Mouse (Mus musculus) E14TG2a.4 (cell line): Measurements from ENCODE around the gene Mical3.

Experiments
- CTCF ChIP-seq: conservative IDR thresholded peaks from 2 replicates; pipeline ENCODE4 v1.5.1; 2014; ENCODE audit warnings: low read length
- NANOG ChIP-seq: IDR thresholded peaks from 2 replicates; pipeline ENCODE4 v1.6.1; 2014; ENCODE audit warnings: borderline replicate concordance, low read length, mixed read lengths
- POU5F1 ChIP-seq: IDR thresholded peaks from 2 replicates; pipeline ENCODE4 v1.6.1; 2014; ENCODE audit warnings: low read length, borderline replicate concordance

DNA sequence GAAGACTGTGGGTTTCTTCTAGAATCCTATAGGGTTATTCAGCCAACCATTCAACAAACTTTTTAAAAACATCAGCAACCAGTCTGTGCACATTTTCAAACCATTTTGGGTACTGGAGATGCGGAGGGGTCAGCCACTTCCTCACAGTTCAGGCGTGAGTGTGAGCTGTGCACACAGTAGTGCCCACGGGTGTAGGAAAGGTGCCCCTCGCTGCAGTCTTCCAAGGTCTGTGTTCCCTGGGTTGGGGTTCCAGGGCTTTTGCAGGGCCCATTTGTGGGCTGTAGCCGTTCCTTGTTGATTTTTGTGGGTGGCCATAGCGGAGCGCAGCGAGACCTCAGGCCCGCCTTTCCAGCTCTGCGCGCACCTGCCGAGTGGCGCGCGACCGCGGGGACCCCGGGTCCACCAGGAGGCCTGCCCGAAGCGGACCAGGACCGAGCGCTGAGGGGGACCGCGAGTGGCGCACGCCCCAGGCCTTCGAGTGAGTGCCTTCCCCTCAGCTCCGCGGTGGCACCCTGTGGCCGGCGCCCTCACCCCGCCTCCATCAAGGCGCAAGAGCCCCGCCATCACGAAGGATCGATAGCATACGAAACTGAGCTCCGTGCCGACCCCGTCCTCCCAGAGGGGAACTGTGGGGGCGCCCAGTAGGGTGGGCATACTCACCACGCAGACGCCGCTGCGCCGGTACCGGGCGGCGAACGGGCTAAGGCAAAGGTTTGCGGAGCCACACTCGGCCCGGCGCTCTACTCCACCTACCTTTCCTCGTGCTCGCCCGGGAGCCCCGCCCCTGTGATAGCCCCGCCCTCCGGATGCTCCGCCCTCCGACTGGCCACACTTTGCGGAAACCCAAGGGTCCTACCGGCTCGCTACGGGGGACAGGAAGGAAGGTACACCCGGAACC lies 214.5 kb downstream of the Mical3 start, which contains the start of gene Bid:
- TF ChIP-seq CTCF: no peak
- no peak for TF ChIP-seq POU5F1
- no peak for TF ChIP-seq NANOG
